Mouse (Mus musculus) spleen, postnatal 14 days (tissue): Measurements from ENCODE around the gene Espn.
A peak's percentile ranks its signal among the peaks of the same experiment; 100 is the strongest.

Experiments used
- DNase-seq, 2 experiments: peaks; one replicate each; pipeline ENCODE4 v3.0.0; 2021 to 2022; ENCODE audit warnings: low spot score in 2 of 2

Espn gene

GRCm38 (mm10) chr4:152125161-152126025 is 26.8 kb downstream of the Espn start:
- no peak for DNase-seq

- no peak for DNase-seq
Observed at GRCm38 (mm10) chr4:152124361-152124961, 27.7 kb downstream of the Espn start.

- DNase-seq: no peak
Observed at GRCm38 (mm10) chr4:152121183-152121505, 31.0 kb downstream of the Espn start.

GRCm38 (mm10) chr4:152120311-152121182 is 31.6 kb downstream of the Espn start:
- no peak for DNase-seq

GRCm38 (mm10) chr4:152119396-152120292 is 32.5 kb downstream of the Espn start:
- DNase-seq: no peak

DNA sequence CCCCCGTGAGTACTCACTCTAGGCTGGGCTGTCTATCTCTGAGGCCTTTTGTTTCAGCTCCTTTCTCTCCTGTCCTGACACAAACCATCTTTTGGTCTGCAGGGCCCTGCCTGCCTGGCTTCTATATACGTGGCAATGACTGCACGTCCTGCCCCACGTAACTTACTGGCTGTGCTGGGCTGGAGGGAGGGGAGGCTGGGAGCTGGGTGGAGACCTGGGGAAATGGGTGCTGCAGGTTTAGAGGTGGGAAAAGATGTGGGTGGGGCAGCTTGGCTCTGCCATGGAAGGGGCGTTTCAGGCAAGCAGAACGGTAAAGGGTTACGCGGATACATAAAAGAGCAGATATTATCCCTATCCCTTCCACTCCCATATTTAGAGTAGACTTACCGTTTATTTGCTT is 34.6 kb downstream of the Espn start:
- no peak for DNase-seq

DNA sequence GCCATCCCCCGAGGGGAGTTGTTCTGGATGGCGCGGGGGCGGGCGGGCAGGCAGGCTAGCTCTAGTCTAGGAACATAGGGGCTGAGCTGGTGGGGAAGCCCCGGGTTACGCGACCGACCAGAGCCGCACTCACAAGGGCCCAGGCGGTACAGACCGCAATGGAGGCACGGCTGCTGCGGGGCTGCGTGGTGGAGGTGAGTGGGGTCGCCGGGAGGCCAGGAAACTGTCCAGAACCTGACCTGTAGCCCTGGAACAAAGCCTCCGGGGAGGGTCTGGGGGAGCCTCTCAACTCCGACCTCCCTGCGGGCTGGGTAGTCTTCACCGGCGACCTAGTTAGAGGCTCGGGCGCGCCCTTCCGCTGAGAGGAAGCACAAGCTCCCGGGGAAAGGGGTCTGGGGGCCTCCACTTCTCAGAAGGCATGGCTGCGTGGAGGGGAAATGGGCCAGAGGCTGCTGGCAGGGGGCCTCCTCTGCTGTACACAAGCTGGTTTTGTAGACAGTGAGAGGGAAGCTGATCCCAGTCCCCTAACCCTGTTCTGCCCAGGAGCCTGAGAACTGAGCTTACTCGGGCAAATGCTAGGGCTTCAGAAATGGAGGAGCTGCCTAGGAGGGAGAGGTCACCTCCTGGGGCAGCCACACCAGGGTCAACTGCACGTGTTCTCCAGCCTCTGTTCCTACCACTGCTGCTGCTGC is 36.1 kb downstream of the Espn start, which contains the start of gene Tnfrsf25:
TSS of gene Tnfrsf25 (plus strand) at position 14 of the 692 bp plus-strand sequence.
- no peak for DNase-seq

DNA sequence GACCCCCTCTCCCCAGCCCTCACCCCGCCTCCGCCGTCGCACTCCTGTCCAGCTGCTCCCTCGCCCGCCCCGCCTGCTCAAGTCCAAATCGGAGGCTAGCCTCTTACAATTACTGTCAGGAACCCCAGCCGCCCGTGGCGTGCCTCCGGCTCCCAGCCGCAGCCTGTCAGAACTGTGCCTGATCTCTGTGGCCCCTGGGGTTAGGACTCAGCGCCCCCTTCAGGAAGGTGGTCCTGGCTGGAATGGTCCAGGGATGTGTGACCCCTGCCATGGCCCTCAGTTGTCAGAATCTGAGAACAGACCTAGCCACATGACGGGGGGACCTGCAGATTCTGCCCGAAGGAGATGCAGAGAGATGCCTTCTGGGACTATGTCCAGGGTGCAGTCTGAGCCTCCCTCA is 38.1 kb downstream of the Espn start:
- DNase-seq: no peak

GRCm38 (mm10) chr4:152112329-152112728 is 39.8 kb downstream of the Espn start:
- no peak for DNase-seq

DNA sequence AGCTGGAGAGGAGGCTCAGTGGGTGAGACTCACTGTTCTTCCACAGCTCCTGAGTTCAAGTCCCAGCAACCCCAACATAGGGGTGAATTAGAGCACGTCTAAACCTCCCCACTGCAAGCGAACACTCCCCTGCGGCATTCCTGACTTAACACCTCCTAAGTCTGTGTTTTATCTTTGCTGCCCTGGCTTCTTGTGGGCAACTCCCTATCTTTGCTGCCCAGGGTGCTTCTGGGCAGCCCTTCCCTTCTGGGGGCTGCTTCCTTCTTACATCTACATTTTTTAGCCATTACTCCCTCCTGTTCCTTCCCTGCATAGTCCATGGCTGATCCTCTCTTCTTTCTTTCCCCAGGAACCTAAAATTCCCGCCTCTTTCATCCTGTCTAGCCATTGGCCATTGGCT is 41.5 kb downstream of the Espn start:
- no peak for DNase-seq

GRCm38 (mm10) chr4:152109509-152109908 is 42.7 kb downstream of the Espn start:
- no peak for DNase-seq

DNA sequence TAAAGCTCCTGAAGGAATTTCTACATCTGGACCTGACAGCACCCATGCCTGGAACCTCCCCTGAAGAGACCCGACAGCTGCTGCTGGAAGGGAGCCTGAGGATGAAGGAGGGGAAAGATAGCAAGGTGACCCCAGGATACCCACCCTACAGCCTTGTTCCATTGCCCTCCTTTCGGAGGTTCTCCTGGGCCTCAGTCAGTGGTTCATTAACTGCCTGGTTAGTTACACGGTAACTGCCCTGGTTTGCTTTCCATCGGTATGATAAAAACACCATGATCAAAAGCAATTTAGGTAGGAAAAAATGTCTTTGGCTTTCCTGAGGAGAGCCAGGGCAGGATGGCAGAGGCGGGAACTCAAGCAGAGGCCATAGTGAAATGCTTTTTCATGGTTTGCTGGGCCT is 43.5 kb downstream of the Espn start:
- no peak for DNase-seq

DNA sequence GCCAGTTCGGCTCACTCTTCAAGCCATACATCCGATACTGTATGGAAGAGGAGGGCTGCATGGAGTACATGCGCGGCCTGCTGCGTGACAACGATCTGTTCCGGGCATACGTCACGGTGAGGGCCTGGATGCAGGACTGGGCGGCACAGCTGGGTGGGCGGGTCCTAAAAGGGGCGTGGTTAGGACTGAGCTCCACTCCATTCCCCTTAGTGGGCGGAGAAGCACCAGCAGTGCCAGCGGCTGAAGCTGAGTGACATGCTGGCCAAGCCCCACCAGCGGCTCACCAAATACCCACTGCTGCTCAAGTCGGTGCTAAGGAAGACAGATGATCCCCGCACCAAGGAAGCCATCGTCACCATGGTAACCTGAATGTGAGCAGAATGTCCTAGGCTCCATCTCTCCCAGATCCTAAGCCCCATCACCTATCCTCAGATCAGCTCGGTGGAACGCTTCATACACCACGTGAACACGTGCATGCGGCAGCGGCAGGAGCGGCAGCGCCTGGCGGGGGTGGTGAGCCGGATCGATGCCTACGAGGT is 44.1 kb downstream of the Espn start:
- no peak for DNase-seq

DNA sequence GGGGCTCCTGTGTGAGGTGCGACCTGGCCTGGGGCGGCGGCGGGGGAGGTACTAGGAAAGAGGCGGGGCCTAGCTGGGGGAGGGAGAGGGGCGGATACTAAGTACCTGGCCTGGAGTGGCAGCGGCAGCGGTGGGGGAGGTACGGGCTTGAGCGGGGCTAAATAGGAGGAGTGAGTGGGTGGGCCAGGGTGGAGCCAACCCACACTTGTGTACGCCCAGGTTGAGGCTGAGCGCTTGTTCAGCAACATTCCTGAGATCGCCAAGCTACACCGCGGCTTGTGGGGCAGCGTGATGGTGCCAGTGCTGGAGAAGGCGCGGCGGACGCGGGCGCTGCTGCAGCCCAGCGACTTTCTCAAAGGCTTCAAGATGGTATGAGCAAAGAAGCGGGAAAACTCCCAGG is 44.7 kb downstream of the Espn start:
- no peak for DNase-seq

DNA sequence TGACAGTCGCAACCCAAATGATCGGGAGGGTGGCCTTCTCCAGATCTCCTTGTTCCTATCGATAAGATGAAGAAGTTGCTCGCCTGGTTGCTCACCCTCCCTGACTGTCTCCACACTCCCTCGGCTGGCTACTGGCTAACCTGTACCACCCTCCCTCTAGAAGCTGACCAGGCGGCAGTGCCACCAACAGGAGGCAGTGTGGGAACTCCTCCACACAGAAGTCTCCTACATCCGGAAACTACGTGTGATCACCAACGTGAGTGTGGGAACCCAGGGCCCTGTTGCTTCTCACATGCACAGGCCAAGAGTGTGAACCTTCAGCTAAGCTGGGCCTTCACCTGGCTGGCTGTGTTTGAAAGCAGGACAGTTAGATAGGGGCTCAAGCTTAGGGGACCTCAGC is 45.4 kb downstream of the Espn start:
- no peak for DNase-seq

DNA sequence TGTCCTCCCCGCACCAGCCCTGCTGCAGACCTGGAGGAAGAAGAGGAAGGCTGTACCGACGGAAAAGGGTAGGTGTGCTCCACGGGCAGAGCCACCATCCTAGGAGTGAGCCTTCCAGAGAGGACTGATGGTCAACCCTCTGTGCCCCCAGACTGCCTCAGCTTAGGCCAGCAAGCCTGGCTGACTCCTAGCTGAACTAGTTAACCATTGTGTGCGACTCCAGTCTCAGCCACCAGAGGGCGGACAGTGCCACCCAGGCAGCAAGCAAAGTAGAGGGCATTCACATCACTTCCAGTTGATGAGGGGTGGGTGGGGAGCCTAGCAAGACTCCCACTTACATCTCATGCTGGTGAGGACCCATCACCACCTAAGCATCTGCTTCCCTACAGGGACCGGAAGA is 49.1 kb downstream of the Espn start:
- peak; percentile 64 to 79 for DNase-seq

DNA sequence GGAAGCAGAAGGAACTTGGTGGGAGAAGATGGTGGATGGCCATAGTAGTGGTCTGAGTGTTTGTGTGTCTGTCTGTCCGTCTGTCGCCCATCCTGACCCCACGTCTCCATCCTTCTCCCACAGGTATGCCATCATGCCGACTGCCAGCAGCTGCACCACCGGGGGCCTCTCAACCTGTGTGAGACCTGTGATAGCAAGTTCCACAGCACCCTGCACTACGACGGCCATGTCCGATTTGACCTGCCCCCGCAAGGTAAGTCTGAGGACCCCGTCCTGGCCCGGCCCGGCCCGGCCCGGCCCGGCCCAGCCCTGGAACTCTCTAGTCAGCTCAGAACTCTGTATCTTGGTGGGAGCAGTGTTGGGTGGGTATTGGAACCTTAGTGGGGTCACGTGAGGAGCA is 50.2 kb downstream of the Espn start:
- DNase-seq: no peak

- no peak for DNase-seq
Observed at GRCm38 (mm10) chr4:152101081-152101653, 51.0 kb downstream of the Espn start.

DNA sequence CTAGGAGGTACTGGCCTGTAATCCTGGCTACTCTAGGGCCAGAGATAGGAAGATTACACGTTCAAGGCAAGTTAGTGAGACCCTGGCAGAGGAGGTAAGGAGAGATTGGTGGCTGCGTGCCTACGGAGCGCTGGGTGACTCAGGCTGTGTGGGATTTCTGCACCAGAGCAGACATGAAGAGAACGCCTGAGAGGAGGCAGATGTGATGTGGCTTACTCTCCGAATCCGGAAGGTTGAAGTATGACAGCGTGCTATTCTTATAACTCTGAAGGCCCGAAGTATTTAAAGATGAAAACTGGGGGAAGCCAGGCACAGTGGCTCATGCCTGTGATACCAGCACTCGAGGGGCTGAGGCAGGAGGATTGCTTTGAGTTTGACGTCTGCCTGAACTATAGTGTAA is 51.6 kb downstream of the Espn start:
- no peak for DNase-seq
